Mouse (Mus musculus) B cell, adult 62 days (primary cell): ENCODE results near the gene Gclm. TPM values are rescaled to one million over a fixed set of nuclear protein-coding genes. Genes with fewer than 3 reads are reported as not detected.

Source experiments
- total RNA-seq: library from RNA; stranded (reverse); gene quantifications from 4 replicates; pipeline ENCODE4 v1.2.4, GENCODE M21; 2023

The Gclm gene
- 12.4 to 22.4 TPM (median 17.4 TPM) in 4 replicates for total RNA-seq

DNA sequence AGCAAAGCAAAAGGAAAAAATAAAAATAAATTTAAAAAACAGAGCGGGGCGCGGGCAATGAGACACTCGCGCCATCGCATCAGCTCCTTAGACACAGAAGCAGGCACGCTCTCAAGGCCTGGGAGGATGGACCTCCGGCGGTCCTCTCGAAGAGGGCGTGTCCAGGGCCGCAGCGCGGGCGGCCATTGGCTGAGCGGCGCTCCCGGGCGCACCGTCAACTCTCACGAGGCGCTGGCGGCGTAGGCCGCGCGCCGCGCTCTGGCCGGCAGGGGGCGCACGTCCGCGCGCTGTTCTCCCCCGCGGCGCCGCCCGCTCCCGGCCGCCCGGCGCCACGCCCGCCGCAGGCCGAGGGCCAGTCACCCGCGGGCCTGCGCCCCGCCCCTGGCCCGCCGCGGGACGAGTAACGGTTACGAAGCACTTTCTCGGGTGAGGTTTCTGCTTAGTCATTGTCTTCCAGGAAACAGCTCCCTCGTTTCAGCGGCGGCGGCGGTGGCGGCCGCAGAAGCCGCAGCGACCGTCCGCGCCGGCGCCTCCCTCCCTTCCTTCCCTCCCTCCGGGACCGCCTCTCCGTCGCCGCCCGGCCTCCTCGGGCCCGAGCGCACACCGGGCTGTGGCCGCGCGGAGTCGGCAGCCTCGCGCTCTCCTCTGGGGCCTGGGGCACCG is at the start of gene Gclm:
TSS of gene Gclm (plus strand) at position 343 of the 663 bp plus-strand sequence.

DNA sequence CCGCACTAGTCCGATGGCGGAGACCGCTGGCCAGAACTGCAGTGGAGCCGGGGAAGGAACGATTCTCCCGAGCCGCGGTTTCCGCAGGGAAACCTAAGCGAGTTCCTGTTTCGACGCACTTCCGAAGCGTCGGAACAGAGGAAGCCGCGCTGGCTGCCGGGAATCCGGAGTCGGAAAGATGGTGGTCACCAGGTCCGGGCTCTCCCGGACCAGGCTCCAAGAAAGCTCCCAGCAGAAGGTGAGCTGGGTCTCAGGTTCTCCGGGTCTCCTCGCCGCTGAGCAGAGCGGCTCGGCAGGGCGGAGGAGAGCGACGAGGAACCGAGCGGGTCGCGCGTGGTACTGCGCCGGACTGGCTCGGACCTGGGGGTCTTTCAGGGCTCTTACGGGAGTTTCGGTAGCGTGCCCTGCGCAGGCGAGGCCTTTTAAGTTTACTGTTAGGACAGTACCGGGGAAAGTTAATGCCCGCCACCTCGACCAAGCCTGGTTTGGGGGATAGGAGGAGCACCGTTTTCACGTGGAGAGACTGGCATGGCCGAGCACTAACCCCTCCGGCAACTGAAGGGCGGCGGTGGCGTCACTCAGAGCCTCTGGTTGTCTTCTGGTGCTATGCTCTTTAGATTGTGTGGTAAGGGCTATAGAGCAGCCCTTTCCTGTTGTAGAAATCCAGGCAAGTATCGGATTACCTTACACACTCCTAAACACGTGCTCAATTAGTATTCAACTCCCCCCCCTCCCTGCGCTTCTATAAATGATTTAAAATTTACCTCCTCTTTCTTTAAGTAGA is 29.1 kb downstream of the Gclm start, which contains the start of gene Dnttip2:
TSS of gene Dnttip2 (plus strand) at position 148 of the 784 bp plus-strand sequence.

DNA sequence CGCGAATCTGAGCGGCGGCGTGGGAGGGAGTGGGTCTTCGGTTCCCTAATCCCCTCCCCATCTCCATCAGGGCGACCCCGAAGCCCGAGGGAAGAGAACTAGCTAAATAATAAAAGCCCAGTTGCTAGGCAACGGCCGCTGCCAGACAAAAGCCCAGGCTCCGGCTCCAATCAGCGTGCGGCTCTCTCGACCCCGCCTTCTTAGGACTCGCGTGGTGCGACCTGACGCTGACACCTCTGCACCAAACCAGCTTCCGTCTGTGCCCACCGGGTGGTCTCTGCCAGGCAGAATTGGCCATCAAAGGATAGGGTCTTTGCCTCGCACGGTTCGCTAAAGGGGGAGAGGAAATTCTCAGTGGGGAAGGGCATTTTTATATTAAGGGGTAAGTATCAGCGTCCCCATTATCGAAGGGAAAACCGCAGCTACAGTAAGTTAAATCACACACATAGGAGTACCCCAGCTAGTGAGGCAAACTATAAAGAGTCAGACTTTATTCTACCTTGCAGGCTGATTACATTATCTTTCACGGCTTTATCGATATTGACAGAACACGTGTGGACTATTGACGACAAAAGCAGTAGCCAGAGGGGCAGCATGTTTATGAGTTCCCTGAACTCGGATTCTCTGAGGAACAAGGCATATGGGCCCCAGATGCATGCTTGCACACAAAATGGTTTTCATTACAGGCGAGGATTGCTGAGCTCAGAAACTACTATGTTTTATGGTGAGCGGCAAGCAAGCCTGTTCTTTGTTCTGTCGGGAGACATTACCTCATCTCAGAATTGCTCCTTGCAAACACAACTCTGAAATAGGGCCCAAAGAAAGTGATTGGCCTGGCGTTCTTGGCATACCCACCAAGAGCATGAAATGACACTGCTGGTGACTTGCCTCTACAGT is 48.8 kb downstream of the Gclm start, which contains the start of gene Bcar3:
TSS of gene Bcar3 (plus strand) at position 183 of the 897 bp plus-strand sequence.

Other genes starting within 250 kb of the Gclm start
- not detected in 4 replicates for gene Abca4, start 201.1 kb upstream of the Gclm start, total RNA-seq
- gene Dnttip2, start 28.8 kb downstream of the Gclm start, total RNA-seq = 108 to 115 TPM (median 110 TPM) in 4 replicates
- gene Bcar3, start 48.6 kb downstream of the Gclm start, total RNA-seq = 243 to 285 TPM (median 280 TPM) in 4 replicates